In genomic region chr3:32537556-32537955, GRCm38 (mm10) we compare ENCODE assay signal across 9 mouse cellular contexts. TPM values are rescaled to one million over a fixed set of nuclear protein-coding genes. Genes with fewer than 3 reads are reported as not detected.
A peak's percentile ranks its signal among the peaks of the same experiment; 100 is the strongest.
DNase-seq lines count a peak whose midpoint lies in the region; ATAC-seq and TF ChIP-seq lines count a peak whose summit lies in the region.
"Had no signal": no experiment of that assay in that cellular context is flagged by ENCODE, and none has a peak within 500 bp of the region (broad histone marks: within the 10 kb centered on the region; RNA-seq: fewer than 3 reads in every experiment).

No protein-coding gene starts in this region.

- peak; percentile 62; the same call in 1 of the 2 replicates for ATAC-seq in midbrain, postnatal 0 days (ENCODE audit: low FRiP score)
- ATAC-seq in midbrain, embryonic 11.5 days (ENCODE audit: low FRiP score), result no peak
- ATAC-seq in kidney, postnatal 0 days (replicated peaks; ENCODE audit: low FRiP score, low read depth), result no peak
- ATAC-seq in forebrain, embryonic 14.5 days, result no peak

- DNase-seq in midbrain, postnatal 0 days (ENCODE audit: low spot score), result peak; percentile 74
- no peak for DNase-seq in midbrain, embryonic 11.5 days (ENCODE audit: low spot score, missing footprints)
- peak; percentile 8 to 41 for DNase-seq in cerebellum, postnatal 36 days
- peak; percentile 48 for DNase-seq in kidney, postnatal 0 days (ENCODE audit: low spot score)
- peak; percentile 51 to 74 for DNase-seq in lung, adult 18-20 months
- DNase-seq in yolk sac, embryonic 10.5 days (ENCODE audit: low spot score), result no peak
- no peak for DNase-seq in midbrain, embryonic 10.5 days (ENCODE audit: low spot score)
- no peak for DNase-seq in forebrain, embryonic 14.5 days (ENCODE audit: low spot score)

- H3K4me2 ChIP-seq in midbrain, postnatal 0 days (ENCODE audit: low read depth, low read length, poor library complexity, severe bottlenecking), result no peak overlapping the region
- no peak overlapping the region for H3K4me2 ChIP-seq in midbrain, embryonic 11.5 days
- H3K4me2 ChIP-seq in kidney, postnatal 0 days (ENCODE audit: low read length), result no peak overlapping the region
- no peak overlapping the region for H3K4me2 ChIP-seq in forebrain, embryonic 14.5 days (ENCODE audit: low read length)
- H3K4me2 ChIP-seq: midbrain, embryonic 12.5 days had no signal

- WGBS in midbrain, postnatal 0 days, result 40% methylated on average over 1 of the region's 1 CpGs
- WGBS in midbrain, embryonic 11.5 days, result 70% methylated on average over 1 of the region's 1 CpGs
- WGBS in kidney, postnatal 0 days, result 73% methylated on average over 1 of the region's 1 CpGs
- 84% methylated on average over 1 of the region's 1 CpGs for WGBS in midbrain, embryonic 10.5 days
- 41% methylated on average over 1 of the region's 1 CpGs for WGBS in forebrain, embryonic 14.5 days

- H3K9me3 ChIP-seq in midbrain, postnatal 0 days (ENCODE audit: low read length), result no peaks in the 10 kb centered on the region
- H3K9me3 ChIP-seq in midbrain, embryonic 11.5 days (ENCODE audit: control insufficient read depth, low read length), result no peaks in the 10 kb centered on the region
- H3K9me3 ChIP-seq in kidney, postnatal 0 days (replicated peaks; ENCODE audit: low read length), result no peaks in the 10 kb centered on the region
- no peaks in the 10 kb centered on the region for H3K9me3 ChIP-seq in midbrain, embryonic 10.5 days (replicated peaks)
- no peaks in the 10 kb centered on the region for H3K9me3 ChIP-seq in forebrain, embryonic 14.5 days (replicated peaks; ENCODE audit: control insufficient read depth, low read length)
- H3K9me3 ChIP-seq: midbrain, embryonic 12.5 days had no signal

- H3K27ac ChIP-seq in midbrain, postnatal 0 days (ENCODE audit: low read depth, low read length), result no peak overlapping the region
- no peak overlapping the region for H3K27ac ChIP-seq in midbrain, embryonic 11.5 days (ENCODE audit: low read depth, low read length)
- no peak overlapping the region for H3K27ac ChIP-seq in kidney, postnatal 0 days
- no peak overlapping the region for H3K27ac ChIP-seq in midbrain, embryonic 10.5 days (replicated peaks)
- H3K27ac ChIP-seq in forebrain, embryonic 14.5 days (ENCODE audit: low read depth, low read length), result no peak overlapping the region
- H3K27ac ChIP-seq: midbrain, embryonic 12.5 days had no signal

- peaks cover 20% of the 10 kb centered on the region for H3K36me3 ChIP-seq in midbrain, postnatal 0 days (ENCODE audit: insufficient read depth, low read length)
- peaks cover 3% of the 10 kb centered on the region; the same call in 1 of the 2 replicates for H3K36me3 ChIP-seq in midbrain, embryonic 11.5 days (ENCODE audit: control insufficient read depth, insufficient read depth, low read length)
- H3K36me3 ChIP-seq in kidney, postnatal 0 days (ENCODE audit: insufficient read depth, low read length), result peaks cover 29% of the 10 kb centered on the region
- peaks cover 52% of the 10 kb centered on the region for H3K36me3 ChIP-seq in midbrain, embryonic 10.5 days
- peaks cover 45% of the 10 kb centered on the region for H3K36me3 ChIP-seq in forebrain, embryonic 14.5 days (ENCODE audit: control insufficient read depth, insufficient read depth, low read length)

- H3K27me3 ChIP-seq in midbrain, postnatal 0 days (ENCODE audit: insufficient read depth, low read length), result no peaks in the 10 kb centered on the region
- H3K27me3 ChIP-seq in midbrain, embryonic 11.5 days (ENCODE audit: control insufficient read depth, insufficient read depth, low read length), result no peaks in the 10 kb centered on the region
- H3K27me3 ChIP-seq in kidney, postnatal 0 days (ENCODE audit: insufficient read depth, low read length), result no peaks in the 10 kb centered on the region
- H3K27me3 ChIP-seq in midbrain, embryonic 10.5 days (ENCODE audit: low read depth, poor library complexity, severe bottlenecking), result no peaks in the 10 kb centered on the region
- no peaks in the 10 kb centered on the region for H3K27me3 ChIP-seq in forebrain, embryonic 14.5 days (replicated peaks; ENCODE audit: control insufficient read depth, insufficient read depth, low read length)
- H3K27me3 ChIP-seq: midbrain, embryonic 12.5 days had no signal

- TF ChIP-seq CTCF in midbrain, postnatal 0 days (IDR thresholded peaks at IDR 0.05), result no peak
- TF ChIP-seq CTCF in kidney, postnatal 0 days (IDR thresholded peaks at IDR 0.05; ENCODE audit: low read depth), result no peak

- H3K9ac ChIP-seq in midbrain, postnatal 0 days (replicated peaks; ENCODE audit: low read length, poor library complexity, severe bottlenecking), result no peak overlapping the region
- H3K9ac ChIP-seq in midbrain, embryonic 11.5 days (ENCODE audit: low read length), result no peak overlapping the region
- no peak overlapping the region for H3K9ac ChIP-seq in kidney, postnatal 0 days (ENCODE audit: low read depth, low read length)
- no peak overlapping the region for H3K9ac ChIP-seq in forebrain, embryonic 14.5 days (ENCODE audit: low read length)
- H3K9ac ChIP-seq: midbrain, embryonic 12.5 days had no signal

- no peaks in the 10 kb centered on the region for H3K4me1 ChIP-seq in midbrain, postnatal 0 days (ENCODE audit: insufficient read depth, low read length)
- no peaks in the 10 kb centered on the region for H3K4me1 ChIP-seq in midbrain, embryonic 11.5 days (ENCODE audit: control insufficient read depth, insufficient read depth, low read length)
- no peaks in the 10 kb centered on the region for H3K4me1 ChIP-seq in kidney, postnatal 0 days (replicated peaks; ENCODE audit: insufficient read depth, low read length)
- H3K4me1 ChIP-seq in midbrain, embryonic 10.5 days, result no peaks in the 10 kb centered on the region
- H3K4me1 ChIP-seq in forebrain, embryonic 14.5 days (ENCODE audit: control insufficient read depth, insufficient read depth, low read length), result no peaks in the 10 kb centered on the region
- H3K4me1 ChIP-seq: midbrain, embryonic 12.5 days had no signal

- no peak overlapping the region for H3K4me3 ChIP-seq in midbrain, postnatal 0 days (ENCODE audit: low read depth, low read length)
- no peak overlapping the region for H3K4me3 ChIP-seq in midbrain, embryonic 11.5 days (ENCODE audit: low read depth, low read length)
- no peak overlapping the region for H3K4me3 ChIP-seq in kidney, postnatal 0 days (replicated peaks; ENCODE audit: low read depth, low read length)
- no peak overlapping the region for H3K4me3 ChIP-seq in midbrain, embryonic 10.5 days
- H3K4me3 ChIP-seq in forebrain, embryonic 14.5 days (ENCODE audit: low read depth, low read length), result no peak overlapping the region
- H3K4me3 ChIP-seq: midbrain, embryonic 12.5 days had no signal

RNA-seq across cellular contexts. Expression of gene Mfn1, which starts 8.3 kb away (rescaled TPM):
- 27.5 and 37.8 TPM in 2 replicates for total RNA-seq in midbrain, postnatal 0 days (2014; rRNA removed)
- polyA plus RNA-seq in midbrain, postnatal 0 days (2015; fragmentation: Nextera tagmentation; extraction: Ambion mirVana), result 29.9 and 39.4 TPM in 2 replicates
- polyA plus RNA-seq in midbrain, embryonic 11.5 days (2014; fragmentation: Nextera tagmentation; extraction: Ambion mirVana), result 29.7 and 31.2 TPM in 2 replicates
- polyA plus RNA-seq in kidney, postnatal 0 days (2015; fragmentation: Nextera tagmentation; extraction: Ambion mirVana), result 32.4 and 34.9 TPM in 2 replicates
- polyA plus RNA-seq in midbrain, embryonic 10.5 days (2016; fragmentation: Nextera tagmentation; extraction: Ambion mirVana), result 22.1 and 33.7 TPM in 2 replicates
- 25.0 and 27.5 TPM in 2 replicates for polyA plus RNA-seq in forebrain, embryonic 14.5 days (2014; fragmentation: Nextera tagmentation; extraction: Ambion mirVana)

RNA-seq across cellular contexts. Expression of gene Zfp639, which starts 27.5 kb away (rescaled TPM):
- 50.2 and 64.6 TPM in 2 replicates for total RNA-seq in midbrain, postnatal 0 days (2014; rRNA removed)
- polyA plus RNA-seq in midbrain, postnatal 0 days (2015; fragmentation: Nextera tagmentation; extraction: Ambion mirVana), result 40.6 and 43.5 TPM in 2 replicates
- polyA plus RNA-seq in midbrain, embryonic 11.5 days (2014; fragmentation: Nextera tagmentation; extraction: Ambion mirVana), result 42.1 and 50.3 TPM in 2 replicates
- polyA plus RNA-seq in kidney, postnatal 0 days (2015; fragmentation: Nextera tagmentation; extraction: Ambion mirVana), result 38.6 and 41.6 TPM in 2 replicates
- polyA plus RNA-seq in midbrain, embryonic 10.5 days (2016; fragmentation: Nextera tagmentation; extraction: Ambion mirVana), result 40.3 and 43.7 TPM in 2 replicates
- polyA plus RNA-seq in forebrain, embryonic 14.5 days (2014; fragmentation: Nextera tagmentation; extraction: Ambion mirVana), result 43.6 and 49.0 TPM in 2 replicates

RNA-seq across cellular contexts. Expression of gene Kcnmb3, which starts 45.5 kb away (rescaled TPM):
- 0.24 TPM in 1 of 2 replicates, not detected in the other for total RNA-seq in midbrain, postnatal 0 days (2014; rRNA removed)
- polyA plus RNA-seq in midbrain, postnatal 0 days (2015; fragmentation: Nextera tagmentation; extraction: Ambion mirVana), result 0.09 and 0.12 TPM in 2 replicates
- 0.08 and 0.15 TPM in 2 replicates for polyA plus RNA-seq in midbrain, embryonic 11.5 days (2014; fragmentation: Nextera tagmentation; extraction: Ambion mirVana)
- 0.10 TPM in 1 of 2 replicates, not detected in the other for polyA plus RNA-seq in kidney, postnatal 0 days (2015; fragmentation: Nextera tagmentation; extraction: Ambion mirVana)
- 0.07 TPM in 1 of 2 replicates, not detected in the other for polyA plus RNA-seq in midbrain, embryonic 10.5 days (2016; fragmentation: Nextera tagmentation; extraction: Ambion mirVana)
- polyA plus RNA-seq in forebrain, embryonic 14.5 days (2014; fragmentation: Nextera tagmentation; extraction: Ambion mirVana), result not detected in 2 replicates

Comparison
In these comparisons a context has a peak if more than half of its experiments do, and no peak if none do; other contexts are left out.
1. DNase-seq: peak in midbrain, postnatal 0 days (single experiment), cerebellum, postnatal 36 days (2 of 2), kidney, postnatal 0 days (single experiment) and lung, adult 18-20 months (2 of 2); none in midbrain, embryonic 11.5 days (single experiment), yolk sac, embryonic 10.5 days (single experiment), midbrain, embryonic 10.5 days (single experiment) and forebrain, embryonic 14.5 days (single experiment).